Mouse (Mus musculus) thymus, adult 2 months (tissue): ENCODE measurements around the gene Itpr2. TPM values are rescaled to one million over a fixed set of nuclear protein-coding genes. Genes with fewer than 3 reads are reported as not detected.

ENCODE experiments used
- DNase-seq: peaks from one replicate; pipeline ENCODE4 v3.0.0; 2021
- H3K27ac ChIP-seq: fragments of 200-500 bp; 2 replicates; pipeline ENCODE4 v1.5.1; 2012; ENCODE audit warnings: low read length, control low read depth; ENCODE audit not compliant: control insufficient read depth, insufficient read depth
- H3K27me3 ChIP-seq: fragments of 200-500 bp; 2 replicates; pipeline ENCODE4 v1.6.1; 2012; ENCODE audit warnings: mild to moderate bottlenecking, low read length, moderate library complexity, mixed read lengths; ENCODE audit not compliant: control insufficient read depth, insufficient read depth
- H3K36me3 ChIP-seq: fragments of 200-500 bp; 2 replicates; pipeline ENCODE4 v1.6.1; 2012; ENCODE audit warnings: mild to moderate bottlenecking, low read length, moderate library complexity; ENCODE audit not compliant: control insufficient read depth, insufficient read depth
- H3K4me1 ChIP-seq: fragments of 200-500 bp; replicated peaks from 2 replicates; pipeline ENCODE4 v1.6.1; 2012; ENCODE audit warnings: low read length; ENCODE audit not compliant: control insufficient read depth, insufficient read depth
- H3K4me3 ChIP-seq: fragments of 200-500 bp; 2 replicates; pipeline ENCODE4 v1.5.1; 2012; ENCODE audit warnings: mild to moderate bottlenecking, low read length, control low read depth, moderate library complexity; ENCODE audit not compliant: control insufficient read depth, insufficient read depth
- CTCF ChIP-seq: fragments of 200-500 bp; IDR thresholded peaks from 2 replicates; pipeline ENCODE4 v1.5.1; 2012; ENCODE audit warnings: mild to moderate bottlenecking, control low read depth, low read length, moderate library complexity, borderline replicate concordance; ENCODE audit not compliant: control insufficient read depth, poor library complexity, insufficient read depth; ENCODE audit errors: extremely low read depth
- POLR2A ChIP-seq: fragments of 200-500 bp; IDR thresholded peaks from 2 replicates; pipeline ENCODE4 v1.6.1; 2012; ENCODE audit warnings: mild to moderate bottlenecking, low read length, control low read depth, moderate library complexity; ENCODE audit not compliant: control insufficient read depth, poor library complexity, insufficient read depth; ENCODE audit errors: extremely low read depth
- WGBS: fragments of 180-500 bp; shearing (Covaris S2); methylation state at CpG from one replicate; pipeline ENCODE4 v1.1.7; 2018; 5-methylcytosine and 5-hydroxymethylcytosine counted together
- polyA plus RNA-seq: library from polyadenylated mRNA; depleted of rRNA; stranded (reverse); fragments of >200 nt; gene quantifications from 2 replicates; pipeline ENCODE4 v1.2.3, GENCODE M21; 2012

Itpr2 gene
- polyA plus RNA-seq, 1 experiment, result 60.3 TPM

GRCm38 (mm10) chr6:146123656-146124055, 378.4 kb downstream of the Itpr2 start:
- no peak for DNase-seq
- H3K4me1 ChIP-seq, result no peaks in the 10 kb centered on the region
- 94% methylated on average over 4 of the region's 4 CpGs for WGBS
- no peak overlapping the region for H3K4me3 ChIP-seq
- TF ChIP-seq CTCF (no peak), POLR2A (no peak)
- no peak overlapping the region for H3K27ac ChIP-seq
- no peaks in the 10 kb centered on the region for H3K27me3 ChIP-seq
- peaks cover 14% of the 10 kb centered on the region for H3K36me3 ChIP-seq

- Histone ChIP-seq H3K27me3 (no peaks in the 10 kb centered on the region), H3K27ac (no peak overlapping the region), H3K4me3 (no peak overlapping the region), H3K4me1 (no peaks in the 10 kb centered on the region), H3K36me3 (peaks cover 14% of the 10 kb centered on the region)
- no peak for DNase-seq
- WGBS, result 68% methylated on average over 6 of the region's 6 CpGs
- TF ChIP-seq POLR2A, result no peak
- TF ChIP-seq CTCF, result no peak
These were observed 381.9 kb downstream of the Itpr2 start for GRCm38 (mm10) chr6:146120172-146120571.

GRCm38 (mm10) chr6:146114731-146115302, 387.2 kb downstream of the Itpr2 start:
- TF ChIP-seq CTCF (no peak), POLR2A (no peak)
- 76% methylated on average over 12 of the region's 12 CpGs for WGBS
- no peak overlapping the region for H3K4me3 ChIP-seq
- H3K36me3 ChIP-seq, result peaks cover 20% of the 10 kb centered on the region
- no peak for DNase-seq
- peaks cover 6% of the 10 kb centered on the region for H3K4me1 ChIP-seq
- H3K27me3 ChIP-seq, result no peaks in the 10 kb centered on the region
- no peak overlapping the region for H3K27ac ChIP-seq

GRCm38 (mm10) chr6:146114071-146114470, 388.0 kb downstream of the Itpr2 start:
- DNase-seq, result no peak
- WGBS, result 94% methylated on average over 3 of the region's 3 CpGs
- Histone ChIP-seq H3K27ac (no peak overlapping the region), H3K27me3 (no peaks in the 10 kb centered on the region), H3K4me3 (no peak overlapping the region), H3K36me3 (peaks cover 20% of the 10 kb centered on the region), H3K4me1 (peaks cover 6% of the 10 kb centered on the region)
- TF ChIP-seq CTCF (no peak), POLR2A (no peak)

- no peak overlapping the region for H3K4me3 ChIP-seq
- no peaks in the 10 kb centered on the region for H3K27me3 ChIP-seq
- peaks cover 6% of the 10 kb centered on the region for H3K4me1 ChIP-seq
- WGBS, result 72% methylated on average over 4 of the region's 4 CpGs
- H3K36me3 ChIP-seq, result peaks cover 27% of the 10 kb centered on the region
- TF ChIP-seq CTCF (no peak), POLR2A (no peak)
- H3K27ac ChIP-seq, result no peak overlapping the region
- no peak for DNase-seq
These were observed 388.9 kb downstream of the Itpr2 start for GRCm38 (mm10) chr6:146113085-146113484.

- H3K27me3 ChIP-seq, result no peaks in the 10 kb centered on the region
- DNase-seq, result no peak
- no peak for TF ChIP-seq POLR2A
- no peak for TF ChIP-seq CTCF
- no peak overlapping the region for H3K4me3 ChIP-seq
- no peak overlapping the region for H3K27ac ChIP-seq
- 93% methylated on average over 7 of the region's 7 CpGs for WGBS
- H3K4me1 ChIP-seq, result peaks cover 9% of the 10 kb centered on the region
- H3K36me3 ChIP-seq, result peaks cover 27% of the 10 kb centered on the region
These were observed 389.8 kb downstream of the Itpr2 start for GRCm38 (mm10) chr6:146112211-146112610.

- Histone ChIP-seq H3K27me3 (no peaks in the 10 kb centered on the region), H3K27ac (no peak overlapping the region), H3K36me3 (peaks cover 27% of the 10 kb centered on the region), H3K4me3 (no peak overlapping the region), H3K4me1 (peaks cover 9% of the 10 kb centered on the region)
- DNase-seq, result no peak
- TF ChIP-seq CTCF (no peak), POLR2A (no peak)
- 84% methylated on average over 6 of the region's 6 CpGs for WGBS
These were observed 390.2 kb downstream of the Itpr2 start for GRCm38 (mm10) chr6:146111781-146112180.
